Mouse (Mus musculus): ENCODE measurements around the gene Rbm20.

Gene Rbm20

GRCm38 (mm10) chr19:53674131-53674925, 2.8 kb upstream of the Rbm20 start:
- no peak for DNase-seq

GRCm38 (mm10) chr19:53676228-53676627, 878 bp upstream of the Rbm20 start:
- no peak for DNase-seq

GRCm38 (mm10) chr19:53679194-53679593, 2.1 kb downstream of the Rbm20 start:
- DNase-seq: no peak

- no peak for DNase-seq
These were observed 2.9 kb downstream of the Rbm20 start for GRCm38 (mm10) chr19:53679981-53680380.

DNA sequence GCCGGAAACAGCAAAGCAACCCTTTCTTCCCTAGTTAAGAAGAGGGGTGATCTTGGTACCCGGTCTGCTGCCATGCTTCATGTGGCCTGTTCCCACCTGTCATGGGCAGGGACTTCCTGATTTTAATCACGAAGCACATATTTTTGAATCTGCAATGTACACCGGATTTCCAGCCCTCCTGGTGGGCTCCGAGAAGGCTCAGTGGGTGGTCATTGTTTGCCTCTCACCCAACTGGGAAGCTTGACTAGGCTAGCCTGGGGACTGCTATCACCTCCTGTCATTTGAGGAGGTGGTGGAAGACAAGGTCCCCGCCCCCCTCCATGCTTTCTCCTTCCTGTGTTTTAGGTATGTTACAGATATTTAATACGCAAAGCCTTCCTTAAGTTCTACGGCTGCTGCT, 5.3 kb downstream of the Rbm20 start:
- DNase-seq: no peak

DNA sequence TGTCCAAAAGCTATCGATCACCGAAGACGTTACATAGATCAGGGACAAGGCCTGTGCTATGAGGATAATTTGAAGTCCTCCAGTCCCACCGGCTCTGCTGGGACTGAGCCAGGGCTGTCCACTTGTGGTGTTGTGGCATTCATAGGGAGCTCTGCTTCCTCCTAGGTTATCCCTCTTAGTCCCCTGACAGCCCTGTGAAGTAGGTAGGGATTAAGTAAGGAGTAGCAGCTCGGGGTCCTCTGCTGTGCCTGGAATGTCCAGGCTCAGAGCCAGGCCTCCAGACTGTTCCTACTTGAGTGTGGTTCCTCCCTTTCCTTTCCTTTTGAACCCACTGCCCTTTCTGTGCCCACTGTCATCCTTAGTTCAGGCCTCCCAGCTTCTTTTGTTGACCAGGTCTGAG, 10.5 kb downstream of the Rbm20 start:
- DNase-seq: no peak

DNA sequence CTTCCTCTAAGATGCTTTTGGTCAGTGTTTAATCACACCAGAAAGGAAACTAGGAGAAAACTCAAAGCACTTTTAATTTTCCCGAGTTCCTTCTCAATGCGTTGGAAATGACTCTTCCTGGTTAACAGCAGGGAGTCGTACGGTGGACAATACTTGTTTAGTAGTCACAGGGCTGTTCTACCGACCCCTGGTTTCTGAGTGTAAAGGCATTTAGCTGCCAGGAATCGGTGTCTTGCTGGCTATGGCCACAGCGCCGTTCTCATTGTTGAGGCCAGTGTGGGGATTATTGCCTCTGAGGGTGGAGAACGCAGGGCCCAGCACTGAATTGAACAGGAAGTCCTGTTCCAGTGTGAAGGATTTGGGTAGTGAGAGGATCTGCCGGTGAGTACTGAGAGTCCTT, 13.7 kb downstream of the Rbm20 start:
- no peak for DNase-seq

- DNase-seq: no peak
These were observed 16.9 kb downstream of the Rbm20 start for GRCm38 (mm10) chr19:53694020-53694419.

DNA sequence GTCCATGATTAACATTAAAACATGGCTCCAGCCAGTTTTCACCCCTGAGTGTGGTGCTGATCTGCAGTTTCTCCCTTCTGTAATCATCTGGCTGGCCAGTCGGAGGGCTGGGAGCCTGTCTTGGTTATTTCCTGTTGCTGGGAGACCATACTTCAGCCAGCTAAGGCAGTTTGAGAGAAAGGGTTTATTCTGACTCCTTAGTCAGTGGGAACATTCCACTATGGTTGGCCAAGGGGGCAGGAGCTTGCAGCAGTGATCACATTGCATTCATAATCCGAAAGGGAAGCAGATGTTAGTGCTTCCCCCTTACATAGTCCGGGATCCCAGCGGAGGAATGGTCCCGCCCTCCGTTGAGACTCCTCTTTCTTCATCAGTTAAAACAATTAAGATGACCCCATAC, 19.0 kb downstream of the Rbm20 start:
- DNase-seq: no peak

DNA sequence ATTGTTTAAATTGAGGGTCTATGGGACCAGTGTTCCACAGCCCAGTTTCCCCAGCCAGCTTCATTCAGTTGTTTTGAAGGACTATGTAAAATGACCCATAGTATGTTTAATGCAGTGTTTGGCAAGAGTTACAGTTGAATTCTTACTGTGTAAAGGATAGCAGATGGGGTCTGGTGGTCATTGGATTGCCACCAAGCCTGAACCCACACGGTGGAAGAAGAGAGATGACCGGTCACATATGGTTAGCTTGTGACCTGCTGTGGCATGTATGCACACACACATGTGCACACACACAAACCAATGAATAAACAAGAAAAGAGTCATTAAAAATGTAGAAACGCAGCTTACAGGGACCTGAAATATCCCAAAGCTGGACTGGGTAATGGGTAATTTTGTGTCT, 19.5 kb downstream of the Rbm20 start:
- DNase-seq: no peak

GRCm38 (mm10) chr19:53697376-53698126, 20.4 kb downstream of the Rbm20 start:
- no peak for DNase-seq

GRCm38 (mm10) chr19:53699671-53700070, 22.6 kb downstream of the Rbm20 start:
- no peak for DNase-seq

DNA sequence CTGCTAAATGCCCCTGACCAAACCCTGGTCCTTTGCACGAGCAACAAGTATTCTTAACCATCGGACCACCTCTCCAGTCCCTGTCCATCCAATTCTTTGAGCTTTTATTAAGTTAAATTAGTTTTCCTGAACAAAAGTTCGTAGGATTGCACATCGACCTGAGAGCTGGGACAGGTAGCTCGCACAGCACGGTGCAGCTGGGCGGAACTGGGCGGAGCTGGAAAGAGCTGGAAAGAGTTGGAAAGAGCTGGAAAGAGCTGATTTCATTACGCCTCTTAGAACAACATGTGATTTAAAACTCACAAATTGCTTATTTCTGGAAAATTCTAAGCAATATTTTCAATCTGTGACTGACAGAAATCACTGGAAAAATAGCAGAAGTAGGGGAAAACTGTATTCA, 24.3 kb downstream of the Rbm20 start:
- DNase-seq: no peak

GRCm38 (mm10) chr19:53704895-53705823, 28.1 kb downstream of the Rbm20 start:
- DNase-seq: peak; percentile 41

DNA sequence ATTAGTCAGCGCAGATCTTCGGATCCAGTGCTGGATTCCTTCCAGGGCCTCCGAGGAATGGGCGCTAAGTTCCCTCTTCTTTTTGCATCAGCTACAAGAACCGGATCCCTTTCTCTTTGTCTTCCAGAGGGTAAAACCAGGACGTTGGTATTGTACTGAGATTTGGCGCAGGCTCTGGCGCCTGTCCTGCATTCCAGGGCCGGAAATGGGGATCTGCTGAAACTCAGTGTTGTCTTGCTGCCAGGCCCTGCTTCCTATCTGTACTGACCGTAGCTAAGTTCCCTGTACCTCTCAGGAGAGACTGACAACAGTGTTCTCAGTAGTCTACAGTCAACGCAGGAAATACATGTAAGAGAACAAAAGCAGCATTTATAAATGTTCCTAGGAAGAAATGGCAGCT, 31.3 kb downstream of the Rbm20 start:
- DNase-seq: no peak

- DNase-seq: peak; percentile 28
These were observed 33.8 kb downstream of the Rbm20 start for GRCm38 (mm10) chr19:53710861-53711260.

DNA sequence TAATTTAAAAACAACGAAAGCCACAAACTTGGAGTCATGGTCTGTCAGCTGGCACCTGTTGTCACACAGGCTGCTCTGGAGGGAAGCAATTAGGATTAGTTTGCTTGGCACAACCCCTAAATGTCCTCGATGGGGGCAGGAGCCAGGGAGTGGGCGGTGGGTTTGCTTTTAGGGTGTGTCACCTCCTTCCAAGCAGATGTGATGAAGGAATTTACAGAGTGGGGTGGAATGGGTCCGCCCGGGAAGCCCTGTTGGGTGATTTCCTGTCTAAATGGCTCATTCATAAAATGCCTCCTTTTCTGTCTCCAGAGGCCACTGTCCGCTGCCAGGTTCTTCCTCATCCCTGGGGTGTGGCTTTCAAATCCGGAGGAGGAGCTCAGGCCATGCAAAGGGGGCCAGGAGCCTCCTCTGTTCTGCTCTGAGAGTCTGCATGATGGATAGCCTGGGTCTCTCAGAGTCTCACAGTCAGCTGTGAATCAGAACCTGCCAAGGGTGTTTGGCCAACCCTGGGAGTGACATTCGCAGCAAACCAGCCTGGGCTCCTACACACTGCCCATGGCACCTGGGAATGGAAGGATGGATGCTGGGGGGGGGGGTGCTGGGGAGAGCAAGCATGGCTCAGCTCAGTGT, 34.3 kb downstream of the Rbm20 start:
- no peak for DNase-seq

- DNase-seq: no peak
These were observed 35.4 kb downstream of the Rbm20 start for GRCm38 (mm10) chr19:53712297-53713025.

DNA sequence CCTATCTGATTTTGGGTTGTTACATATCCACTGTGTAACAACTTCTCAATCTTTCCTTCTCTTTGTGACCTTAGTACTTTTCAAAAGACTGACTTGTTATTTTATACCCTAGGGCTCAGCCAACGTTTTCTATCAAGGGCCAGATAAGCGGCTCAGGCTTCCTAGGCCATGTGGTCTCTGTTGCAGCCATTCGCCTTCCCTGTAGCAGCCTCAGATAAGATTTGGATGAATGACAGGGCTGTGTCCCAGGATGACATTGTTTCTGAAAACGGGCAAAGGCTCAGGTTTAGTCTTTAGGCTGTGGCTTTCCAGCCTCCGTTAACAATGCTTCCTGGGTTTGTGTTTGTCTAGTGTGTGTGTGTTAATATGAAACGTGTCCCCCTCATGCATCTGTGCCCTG, 36.3 kb downstream of the Rbm20 start:
- no peak for DNase-seq

DNA sequence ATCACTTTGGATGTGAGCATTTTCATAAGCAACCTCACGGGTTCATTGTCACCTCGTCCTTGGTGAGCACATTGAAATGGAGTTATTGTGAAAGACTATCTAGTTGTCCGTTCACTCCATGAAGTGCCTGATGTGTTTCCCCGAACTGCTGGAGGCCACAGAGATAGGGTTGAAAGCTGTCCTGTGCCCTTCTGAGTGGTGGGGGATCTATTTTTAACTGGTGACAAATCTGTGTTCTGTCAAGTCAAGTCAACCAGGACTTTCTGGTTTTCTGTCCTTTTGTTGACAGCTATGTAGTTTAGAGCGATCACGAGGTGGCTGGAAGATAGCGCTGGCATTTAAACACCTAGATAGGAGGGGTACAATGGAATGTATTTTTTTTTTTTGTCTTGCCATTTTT, 39.4 kb downstream of the Rbm20 start:
- DNase-seq: no peak

GRCm38 (mm10) chr19:53717364-53717763, 40.3 kb downstream of the Rbm20 start:
- DNase-seq: no peak

- DNase-seq: no peak
These were observed 45.1 kb downstream of the Rbm20 start for GRCm38 (mm10) chr19:53722186-53722585.
